Mouse (Mus musculus): Measurements from ENCODE around the gene Asb6. TPM values are rescaled to one million over a fixed set of nuclear protein-coding genes. Genes with fewer than 3 reads are reported as not detected.

Gene Asb6
- total and polyA plus RNA-seq, 3 experiments: 21.9 to 30.0 (median 23.7) TPM

DNA sequence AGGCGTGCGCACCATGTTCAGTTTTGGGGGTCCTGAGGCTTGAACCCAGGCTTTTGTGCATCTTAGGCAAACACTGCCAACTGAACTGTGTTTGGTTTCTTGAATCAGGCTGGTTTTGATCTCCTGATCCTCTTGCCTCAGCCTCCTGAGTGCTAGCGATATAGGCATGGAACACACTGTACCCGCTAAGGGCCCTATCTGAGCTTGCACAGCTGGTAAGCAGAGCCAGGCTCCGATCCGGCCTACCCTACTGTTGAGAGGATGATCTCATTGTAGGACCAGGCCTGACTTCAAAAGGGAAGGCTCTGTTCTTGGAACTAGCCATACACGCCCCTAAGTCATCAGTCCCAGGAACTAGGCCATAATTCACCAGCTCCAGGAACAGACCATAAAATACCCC is 19.6 kb downstream of the Asb6 start:
- H3K9me3 ChIP-seq (replicated peaks; ENCODE audit: low read length): no peaks in the 10 kb centered on the region
- H3K79me2 ChIP-seq (replicated peaks; ENCODE audit: control insufficient read depth, extremely low read depth, insufficient read depth, poor library complexity, severe bottlenecking): peaks cover 45% of the 10 kb centered on the region
- dilution Hi-C loops (cut with MboI; ENCODE audit: extremely low pct_ligation_motif_present, extremely low pct_unique_long_range_greater_than_20kb, low sequenced_read_pairs) (no loop called here), in situ Hi-C loops (cut with MboI; ENCODE audit: low pct_ligation_motif_present, low pct_unique_long_range_greater_than_20kb, low sequenced_read_pairs) (no loop called here)
- H3K27ac ChIP-seq (ENCODE audit: insufficient read depth, low read depth): no peak overlapping the region
- TF ChIP-seq ETS1 (conservative IDR thresholded peaks at IDR 0.05; ENCODE audit: low read depth, low read length): no peak
- no peak for TF ChIP-seq USF2 (conservative IDR thresholded peaks at IDR 0.05; ENCODE audit: low read depth, low read length)
- TF ChIP-seq BHLHE40 (IDR thresholded peaks at IDR 0.05; ENCODE audit: low read depth, low read length): no peak
- TF ChIP-seq NELFE (IDR thresholded peaks at IDR 0.05; ENCODE audit: low read depth, low read length): no peak
- TF ChIP-seq MAZ (IDR thresholded peaks at IDR 0.05; ENCODE audit: low read depth, low read length): no peak
- TF ChIP-seq CTCF (conservative IDR thresholded peaks at IDR 0.05 in 1 of 2, IDR thresholded peaks at IDR 0.05 in 1 of 2; ENCODE audit: low read depth in 2 of 2, low read length in 2 of 2): no peak
- TF ChIP-seq TBP (conservative IDR thresholded peaks at IDR 0.05; ENCODE audit: low read depth, low read length): no peak
- TF ChIP-seq MAFK (IDR thresholded peaks at IDR 0.05; ENCODE audit: insufficient replicate concordance, low read length): no peak
- no peak for TF ChIP-seq HCFC1 (IDR thresholded peaks at IDR 0.05; ENCODE audit: low read depth, low read length)
- TF ChIP-seq SMC3 (IDR thresholded peaks at IDR 0.05; ENCODE audit: low read depth, low read length): no peak
- TF ChIP-seq IRF4 (IDR thresholded peaks at IDR 0.05; ENCODE audit: low read depth, low read length): no peak
- no peak for TF ChIP-seq MEF2A (IDR thresholded peaks at IDR 0.05; ENCODE audit: borderline replicate concordance, low read depth, low read length)
- TF ChIP-seq MYC (IDR thresholded peaks at IDR 0.05; ENCODE audit: low read depth, low read length): no peak
- no peak for TF ChIP-seq USF1 (IDR thresholded peaks at IDR 0.05; ENCODE audit: low read depth, low read length)
- no peak for TF ChIP-seq JUN (IDR thresholded peaks at IDR 0.05; ENCODE audit: insufficient read depth, low read depth, low read length)
- TF ChIP-seq RCOR1 (conservative IDR thresholded peaks at IDR 0.05; ENCODE audit: low read depth, low read length): no peak
- TF ChIP-seq ELF1 (IDR thresholded peaks at IDR 0.05; ENCODE audit: low read depth, low read length): no peak
- TF ChIP-seq MAX (IDR thresholded peaks at IDR 0.05; ENCODE audit: low read length): no peak
- TF ChIP-seq CHD2 (IDR thresholded peaks at IDR 0.05; ENCODE audit: low read length): no peak
- no peak for DNase-seq (ENCODE audit: extremely low read depth)
- no peak overlapping the region for H3K4me3 ChIP-seq (replicated peaks in 1 of 3; ENCODE audit: low read depth in 2 of 3, low read length in 2 of 3, poor library complexity in 1 of 3)
- peaks cover 28 to 57% of the 10 kb centered on the region in 2 experiments for H3K36me3 ChIP-seq (replicated peaks in 1 of 2; ENCODE audit: control insufficient read depth in 1 of 2, insufficient read depth in 1 of 2, low read length in 1 of 2)
- H3K4me2 ChIP-seq (ENCODE audit: insufficient read depth, low read depth, poor library complexity, severe bottlenecking): no peak overlapping the region
- H3K27me3 ChIP-seq (replicated peaks): no peaks in the 10 kb centered on the region
- peaks cover 2 to 27% of the 10 kb centered on the region in 2 experiments for H3K4me1 ChIP-seq (ENCODE audit: control insufficient read depth in 1 of 2, insufficient read depth in 2 of 2)
- H3K9ac ChIP-seq (ENCODE audit: insufficient read depth, low read depth): no peak overlapping the region

DNA sequence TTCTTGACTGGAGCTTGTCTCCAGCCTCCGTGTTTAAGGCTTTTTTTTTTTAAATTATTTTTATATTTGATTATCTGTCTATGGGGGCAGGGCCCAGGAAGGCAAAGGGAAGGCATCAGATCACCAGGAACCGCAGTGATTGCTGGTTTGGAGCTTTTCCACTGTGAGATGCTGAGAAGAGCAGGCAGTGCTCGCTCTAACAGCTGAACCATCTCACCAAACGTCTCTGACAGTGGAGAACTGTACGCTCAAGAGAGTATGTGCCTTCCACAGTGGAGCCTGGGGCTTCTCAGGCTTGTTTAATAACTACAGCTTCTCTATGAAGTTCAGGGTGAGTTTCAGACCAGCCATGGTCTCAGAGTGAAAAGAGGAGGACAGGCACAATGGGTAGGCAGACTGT is 20.6 kb downstream of the Asb6 start:
- H3K4me1 ChIP-seq (ENCODE audit: control insufficient read depth in 1 of 2, insufficient read depth in 2 of 2): peaks cover 2 to 27% of the 10 kb centered on the region in 2 experiments
- H3K36me3 ChIP-seq (replicated peaks in 1 of 2; ENCODE audit: control insufficient read depth in 1 of 2, insufficient read depth in 1 of 2, low read length in 1 of 2): peaks cover 17 to 46% of the 10 kb centered on the region in 2 experiments
- dilution Hi-C loops (cut with MboI; ENCODE audit: extremely low pct_ligation_motif_present, extremely low pct_unique_long_range_greater_than_20kb, low sequenced_read_pairs) (no loop called here), in situ Hi-C loops (cut with MboI; ENCODE audit: low pct_ligation_motif_present, low pct_unique_long_range_greater_than_20kb, low sequenced_read_pairs) (no loop called here)
- DNase-seq (ENCODE audit: extremely low read depth): no peak
- peaks cover 3% of the 10 kb centered on the region for H3K27me3 ChIP-seq (replicated peaks)
- TF ChIP-seq ZNF384 (IDR thresholded peaks at IDR 0.05; ENCODE audit: low read depth, low read length) (no peak), MAFK (IDR thresholded peaks at IDR 0.05; ENCODE audit: insufficient replicate concordance, low read length) (no peak), IRF4 (IDR thresholded peaks at IDR 0.05; ENCODE audit: low read depth, low read length) (no peak), JUND (conservative IDR thresholded peaks at IDR 0.05; ENCODE audit: low read depth, low read length) (no peak), ZC3H11A (IDR thresholded peaks at IDR 0.05; ENCODE audit: low read depth, low read length) (no peak), POLR2A (IDR thresholded peaks at IDR 0.05; ENCODE audit: low read depth, low read length) (no peak), PAX5 (IDR thresholded peaks at IDR 0.05; ENCODE audit: low read length) (no peak), ELF1 (IDR thresholded peaks at IDR 0.05; ENCODE audit: low read depth, low read length) (no peak), CTCF (conservative IDR thresholded peaks at IDR 0.05 in 1 of 2, IDR thresholded peaks at IDR 0.05 in 1 of 2; ENCODE audit: low read depth in 2 of 2, low read length in 2 of 2) (no peak), MYC (IDR thresholded peaks at IDR 0.05; ENCODE audit: low read depth, low read length) (no peak), NELFE (IDR thresholded peaks at IDR 0.05; ENCODE audit: low read depth, low read length) (no peak), MAZ (IDR thresholded peaks at IDR 0.05; ENCODE audit: low read depth, low read length) (no peak)
- peaks cover under 1% of the 10 kb centered on the region for H3K9me3 ChIP-seq (replicated peaks; ENCODE audit: low read length)
- H3K4me3 ChIP-seq (replicated peaks in 1 of 3; ENCODE audit: low read depth in 2 of 3, low read length in 2 of 3, poor library complexity in 1 of 3): peak overlapping the region in 1 of 3 experiments; percentile 20
- H3K79me2 ChIP-seq (replicated peaks; ENCODE audit: control insufficient read depth, extremely low read depth, insufficient read depth, poor library complexity, severe bottlenecking): peaks cover 45% of the 10 kb centered on the region
- 0 out of 2 replicates have a peak overlapping the region, but pooled peaks have one; percentile 11 for H3K4me2 ChIP-seq (ENCODE audit: insufficient read depth, low read depth, poor library complexity, severe bottlenecking)
- no peak overlapping the region for H3K9ac ChIP-seq (ENCODE audit: insufficient read depth, low read depth)
- no peak overlapping the region for H3K27ac ChIP-seq (ENCODE audit: insufficient read depth, low read depth)
